Mouse (Mus musculus) MEL (cell line): ENCODE measurements around the gene Prpf8. TPM values are rescaled to one million over a fixed set of nuclear protein-coding genes. Genes with fewer than 3 reads are reported as not detected.

ENCODE experiments used
- DNase-seq: peaks from one replicate; pipeline ENCODE4 v3.0.0; 2011; ENCODE audit warnings: low read depth, low spot score
- H3K27ac ChIP-seq: 2 replicates; pipeline ENCODE4 v1.5.1; 2012; ENCODE audit warnings: low read depth, mild to moderate bottlenecking, control low read depth, low read length, moderate library complexity; ENCODE audit not compliant: control insufficient read depth
- H3K27me3 ChIP-seq, 2 experiments: fragments of 150-350 bp in 1 of 2; sonication (generic) in 1 of 2; 2 replicates each; pipeline ENCODE4 v1.6.1; 2012; ENCODE audit warnings: low read length in 2 of 2, mild to moderate bottlenecking in 2 of 2, improper control_type of control experiment in 1 of 2, moderate library complexity in 1 of 2; ENCODE audit not compliant: insufficient read depth in 2 of 2, control insufficient read depth in 1 of 2
- H3K36me3 ChIP-seq, 2 experiments: 2 replicates each; pipeline ENCODE4 v1.6.1; 2012 to 2014; ENCODE audit warnings: low read length in 2 of 2, improper control_type of control experiment in 1 of 2, inconsistent platforms in 1 of 2, mild to moderate bottlenecking in 1 of 2; ENCODE audit not compliant: insufficient read depth in 2 of 2, control insufficient read depth in 1 of 2
- H3K4me1 ChIP-seq, 2 experiments: fragments of 150-350 bp in 1 of 2; sonication (generic) in 1 of 2; 2 replicates each; pipeline ENCODE4 v1.6.1; 2012; ENCODE audit warnings: low read length in 2 of 2, improper control_type of control experiment in 1 of 2, mild to moderate bottlenecking in 1 of 2; ENCODE audit not compliant: insufficient read depth in 2 of 2, control insufficient read depth in 1 of 2
- H3K4me3 ChIP-seq, 2 experiments: fragments of 150-350 bp in 1 of 2; sonication (generic) in 1 of 2; 2 replicates each; pipeline ENCODE4 v1.5.1; 2012; ENCODE audit warnings: low read depth in 2 of 2, low read length in 2 of 2, mild to moderate bottlenecking in 2 of 2, moderate library complexity in 2 of 2, control low read depth in 1 of 2, improper control_type of control experiment in 1 of 2; ENCODE audit not compliant: control insufficient read depth in 1 of 2, insufficient read depth in 1 of 2
- H3K79me2 ChIP-seq: 2 replicates; pipeline ENCODE4 v1.6.1; 2012; ENCODE audit warnings: mild to moderate bottlenecking, low read length, moderate library complexity; ENCODE audit not compliant: control insufficient read depth, poor library complexity, insufficient read depth
- H3K9ac ChIP-seq: 2 replicates; pipeline ENCODE4 v1.6.1; 2012; ENCODE audit warnings: low read depth, mild to moderate bottlenecking, control low read depth, low read length, moderate library complexity; ENCODE audit not compliant: control insufficient read depth, poor library complexity, severe bottlenecking
- H3K9me3 ChIP-seq: fragments of 150-350 bp; sonication (generic); replicated peaks from 2 replicates; pipeline ENCODE4 v1.6.1; 2012; ENCODE audit warnings: mild to moderate bottlenecking, low read length, improper control_type of control experiment, moderate library complexity; ENCODE audit not compliant: insufficient read depth
- KAT2A ChIP-seq: conservative IDR thresholded peaks from 2 replicates; pipeline ENCODE4 v1.6.1; 2012; ENCODE audit warnings: low read depth, low read length, improper control_type of control experiment, inconsistent platforms
- MAX ChIP-seq: IDR thresholded peaks from 2 replicates; pipeline ENCODE4 v1.6.1; 2011; ENCODE audit warnings: low read length, improper control_type of control experiment
- MEF2A ChIP-seq: IDR thresholded peaks from 2 replicates; pipeline ENCODE4 v1.6.1; 2014; ENCODE audit warnings: low read depth, mild to moderate bottlenecking, inconsistent platforms, low read length, improper control_type of control experiment; ENCODE audit not compliant: poor library complexity, insufficient replicate concordance, severe bottlenecking; ENCODE audit errors: extremely low read depth
- MYB ChIP-seq: IDR thresholded peaks from 2 replicates; pipeline ENCODE4 v1.6.1; 2011; ENCODE audit warnings: mild to moderate bottlenecking, low read depth, low read length, improper control_type of control experiment
- NELFE ChIP-seq: IDR thresholded peaks from 2 replicates; pipeline ENCODE4 v1.6.1; 2011; ENCODE audit warnings: low read depth, low read length, improper control_type of control experiment
- POLR2A ChIP-seq, 2 experiments: IDR thresholded peaks; 2 replicates each; pipeline ENCODE4 v1.6.1; 2011 to 2012; ENCODE audit warnings: low read length in 2 of 2, mild to moderate bottlenecking in 2 of 2, control low read depth in 1 of 2, improper control_type of control experiment in 1 of 2, low read depth in 1 of 2, moderate library complexity in 1 of 2; ENCODE audit not compliant: control insufficient read depth in 1 of 2, insufficient read depth in 1 of 2, poor library complexity in 1 of 2
- POLR2AphosphoS2 ChIP-seq: IDR thresholded peaks from 2 replicates; pipeline ENCODE4 v1.6.1; 2011; ENCODE audit warnings: low read length, improper control_type of control experiment
- RCOR1 ChIP-seq: IDR thresholded peaks from 2 replicates; pipeline ENCODE4 v1.6.1; 2012; ENCODE audit warnings: low read depth, mild to moderate bottlenecking, inconsistent platforms, low read length, improper control_type of control experiment
- SIN3A ChIP-seq: IDR thresholded peaks from 2 replicates; pipeline ENCODE4 v1.6.1; 2012; ENCODE audit warnings: low read length, improper control_type of control experiment, inconsistent platforms
- SMC3 ChIP-seq: IDR thresholded peaks from 2 replicates; pipeline ENCODE4 v1.6.1; 2011; ENCODE audit warnings: low read depth, low read length, improper control_type of control experiment
- TCF12 ChIP-seq: IDR thresholded peaks from 2 replicates; pipeline ENCODE4 v1.6.1; 2014; ENCODE audit warnings: low read depth, mild to moderate bottlenecking, inconsistent platforms, low read length, improper control_type of control experiment, moderate library complexity
- UBTF ChIP-seq: IDR thresholded peaks from 2 replicates; pipeline ENCODE4 v1.6.1; 2012; ENCODE audit warnings: low read depth, mild to moderate bottlenecking, inconsistent platforms, low read length, improper control_type of control experiment, moderate library complexity, borderline replicate concordance; ENCODE audit not compliant: insufficient read depth
- USF1 ChIP-seq: IDR thresholded peaks from 2 replicates; pipeline ENCODE4 v1.6.1; 2014; ENCODE audit warnings: low read depth, mild to moderate bottlenecking, inconsistent platforms, low read length, improper control_type of control experiment, moderate library complexity
- ZC3H11A ChIP-seq: IDR thresholded peaks from 2 replicates; pipeline ENCODE4 v1.6.1; 2012; ENCODE audit warnings: low read depth, mild to moderate bottlenecking, inconsistent platforms, low read length, improper control_type of control experiment
- ZMIZ1 ChIP-seq: IDR thresholded peaks from 2 replicates; pipeline ENCODE4 v1.6.1; 2012; ENCODE audit warnings: low read depth, mild to moderate bottlenecking, inconsistent platforms, low read length, improper control_type of control experiment, moderate library complexity
- polyA plus RNA-seq, 2 experiments: library from polyadenylated mRNA; stranded (reverse) in 1 of 2; unstranded in 1 of 2; fragments of >175 nt in 1 of 2; fragments of >200 nt in 1 of 2; gene quantifications; 2 replicates each; pipeline versions ENCODE4 v1.2.1 to v1.2.4; 2012; ENCODE audit warnings: low replicate concordance in 2 of 2, low read depth in 1 of 2; ENCODE audit not compliant: insufficient read length in 2 of 2, insufficient read depth in 1 of 2, missing spikeins in 1 of 2
- total RNA-seq: library from RNA; depleted of rRNA; stranded (reverse); fragments of 300-350 nt; gene quantifications from 2 replicates; pipeline ENCODE4 v1.2.3, GENCODE M21; 2012

Gene Prpf8
- total and polyA plus RNA-seq, 3 experiments: 214 to 644 (median 276) TPM

DNA sequence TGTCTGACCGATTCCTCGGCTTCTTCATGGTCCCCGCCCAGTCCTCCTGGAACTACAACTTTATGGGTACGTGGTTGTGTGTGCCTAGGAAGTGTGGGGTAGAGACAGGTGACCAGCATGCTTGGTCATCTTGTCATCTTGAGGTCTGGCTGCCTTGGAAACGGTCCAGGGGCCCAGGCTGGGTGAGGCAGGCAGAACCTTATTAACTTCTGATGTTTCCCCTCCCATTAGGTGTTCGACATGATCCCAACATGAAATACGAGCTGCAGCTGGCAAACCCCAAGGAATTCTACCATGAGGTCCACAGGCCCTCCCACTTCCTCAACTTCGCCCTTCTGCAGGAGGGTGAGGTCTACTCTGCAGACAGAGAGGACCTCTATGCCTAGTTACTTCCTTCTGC, 22.3 kb downstream of the Prpf8 start:
- TF ChIP-seq ZMIZ1: no peak
- TF ChIP-seq SIN3A: no peak
- TF ChIP-seq MEF2A: no peak
- no peak for TF ChIP-seq USF1
- TF ChIP-seq POLR2A (IDR thresholded peaks at IDR 0.05; ENCODE audit: control insufficient read depth in 1 of 2, insufficient read depth in 1 of 2, low read depth in 1 of 2, low read length in 2 of 2, poor library complexity in 1 of 2): no peak
- no peak for TF ChIP-seq TCF12
- no peak for TF ChIP-seq SMC3
- TF ChIP-seq RCOR1: no peak
- peaks cover 0 to 44% of the 10 kb centered on the region in 2 experiments; a peak in 2 of 4 replicates for H3K36me3 ChIP-seq
- no peak overlapping the region for H3K9ac ChIP-seq
- no peak overlapping the region for H3K27ac ChIP-seq
- H3K27me3 ChIP-seq: no peaks in the 10 kb centered on the region
- H3K9me3 ChIP-seq: no peaks in the 10 kb centered on the region
- H3K79me2 ChIP-seq: no peaks in the 10 kb centered on the region
- no peak overlapping the region for H3K4me3 ChIP-seq
- DNase-seq: no peak
- no peaks in the 10 kb centered on the region for H3K4me1 ChIP-seq

- no peaks in the 10 kb centered on the region for H3K4me1 ChIP-seq
- peaks cover 0 to 34% of the 10 kb centered on the region in 2 experiments; a peak in 2 of 4 replicates for H3K36me3 ChIP-seq
- DNase-seq: no peak
- TF ChIP-seq MAX: no peak
- no peak for TF ChIP-seq KAT2A
- TF ChIP-seq POLR2A (IDR thresholded peaks at IDR 0.05; ENCODE audit: control insufficient read depth in 1 of 2, insufficient read depth in 1 of 2, low read depth in 1 of 2, low read length in 2 of 2, poor library complexity in 1 of 2): peak in 1 of 2 experiments; percentile 45; a peak in 1 of 4 replicates
- TF ChIP-seq ZC3H11A: no peak
- TF ChIP-seq NELFE: no peak
- no peak for TF ChIP-seq UBTF
- no peak for TF ChIP-seq MYB
- TF ChIP-seq POLR2AphosphoS2: peak; percentile 53; the same call in 1 of the 2 replicates
- no peak within 1 kb of the TSS for H3K9ac ChIP-seq
- no peaks in the 10 kb centered on the region for H3K9me3 ChIP-seq
- no peak within 1 kb of the TSS for H3K27ac ChIP-seq
- H3K27me3 ChIP-seq: no peaks in the 10 kb centered on the region
- no peaks in the 10 kb centered on the region for H3K79me2 ChIP-seq
- no peak within 1 kb of the TSS for H3K4me3 ChIP-seq
Observed at GRCm38 (mm10) chr11:75509741-75510626, 23.4 kb downstream of the Prpf8 start, which contains the start of gene Rilp. Gene Rilp (plus strand): TSS chr11:75510094.
